Mouse (Mus musculus) kidney, adult 2 months (tissue): Measurements from ENCODE around the gene Dcun1d5.

Experiments
- CTCF ChIP-seq: fragments of 200-500 bp; conservative IDR thresholded peaks from 2 replicates; pipeline ENCODE4 v1.5.1; 2011; ENCODE audit warnings: low read depth, mild to moderate bottlenecking, control low read depth, low read length, moderate library complexity, mixed read lengths; ENCODE audit not compliant: insufficient read depth, insufficient read length
- POLR2A ChIP-seq: fragments of 200-500 bp; IDR thresholded peaks from one replicate; pipeline ENCODE4 v1.6.1; 2011; ENCODE audit warnings: low read depth, low read length, control low read depth

- TF ChIP-seq CTCF (no peak), POLR2A (no peak)
Observed at GRCm38 (mm10) chr9:7184897-7185291, 574 bp downstream of the Dcun1d5 start.
